Mouse (Mus musculus) bone marrow macrophage, adult 2 months (primary cell): Measurements from ENCODE around the gene Gpr107.

Experiments used
- CTCF ChIP-seq: IDR thresholded peaks from 2 replicates; pipeline ENCODE4 v1.5.1; 2012; ENCODE audit warnings: low read depth, mild to moderate bottlenecking, low read length, moderate library complexity
- POLR2A ChIP-seq: IDR thresholded peaks from 2 replicates; pipeline ENCODE4 v1.6.1; 2012; ENCODE audit warnings: mild to moderate bottlenecking, low read depth, low read length, borderline replicate concordance

DNA sequence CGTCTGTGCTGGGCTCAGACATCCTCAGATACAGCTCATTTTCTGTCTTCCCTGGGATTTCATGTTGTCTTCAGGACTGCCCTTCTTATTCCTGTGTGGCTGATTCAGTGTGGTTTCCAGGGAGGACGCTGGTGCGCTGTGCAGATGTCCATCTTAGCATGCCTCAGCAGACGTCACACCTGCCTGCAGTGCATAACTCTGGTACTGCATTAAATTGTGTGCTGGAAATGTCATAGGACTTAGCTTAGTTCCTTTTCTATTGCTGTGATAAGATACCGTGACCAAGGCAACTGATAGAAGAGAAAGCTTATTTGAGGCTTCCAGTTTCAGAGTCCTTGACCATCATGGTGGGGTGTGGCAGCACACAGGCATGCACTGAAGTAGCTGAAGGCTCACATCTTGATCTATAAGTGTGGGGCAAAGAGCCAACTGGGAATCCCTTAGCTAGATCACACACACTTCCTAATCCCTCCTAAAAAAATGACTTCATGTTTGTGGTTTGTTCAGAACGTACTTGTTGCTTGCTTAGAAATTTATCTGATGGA, 30.7 kb downstream of the Gpr107 start:
- TF ChIP-seq CTCF (no peak), POLR2A (no peak)
